Mouse (Mus musculus) CH12.LX (cell line): Measurements from ENCODE around the gene Isyna1. TPM values are rescaled to one million over a fixed set of nuclear protein-coding genes. Genes with fewer than 3 reads are reported as not detected.
A peak's percentile ranks its signal among the peaks of the same experiment; 100 is the strongest.

Source experiments
- DNase-seq: peaks from one replicate; pipeline ENCODE4 v3.0.0-alpha.2; 2013; ENCODE audit errors: extremely low read depth
- H3K27ac ChIP-seq: 2 replicates; pipeline ENCODE4 v1.5.1; 2012; ENCODE audit warnings: low read depth, mild to moderate bottlenecking, control low read depth, moderate library complexity; ENCODE audit not compliant: insufficient read depth
- H3K27me3 ChIP-seq: replicated peaks from 2 replicates; pipeline ENCODE3; 2012; ENCODE audit warnings: inconsistent platforms
- H3K36me3 ChIP-seq, 2 experiments: replicated peaks in 1 of 2; 2 replicates each; pipeline versions ENCODE3 to v1.6.1; 2012; ENCODE audit warnings: inconsistent platforms in 1 of 2, low read length in 1 of 2, mild to moderate bottlenecking in 1 of 2, mixed read lengths in 1 of 2, moderate library complexity in 1 of 2; ENCODE audit not compliant: control insufficient read depth in 1 of 2, insufficient read depth in 1 of 2
- H3K4me1 ChIP-seq, 2 experiments: 2 replicates each; pipeline ENCODE4 v1.6.1; 2012; ENCODE audit warnings: inconsistent platforms in 1 of 2, moderate library complexity in 1 of 2; ENCODE audit not compliant: insufficient read depth in 2 of 2, control insufficient read depth in 1 of 2
- H3K4me2 ChIP-seq: 2 replicates; pipeline ENCODE4 v1.6.1; 2012; ENCODE audit warnings: low read depth, mild to moderate bottlenecking, control low read depth; ENCODE audit not compliant: poor library complexity, insufficient read depth, severe bottlenecking
- H3K4me3 ChIP-seq, 3 experiments: fragments of 150-350 bp in 1 of 3; sonication (generic) in 1 of 3; replicated peaks in 1 of 3; 2 replicates each; pipeline versions ENCODE3 to v1.5.1; 2011 to 2012; ENCODE audit warnings: low read depth in 2 of 3, low read length in 2 of 3, mild to moderate bottlenecking in 2 of 3, moderate library complexity in 2 of 3, control low read depth in 1 of 3, improper control_type of control experiment in 1 of 3, inconsistent platforms in 1 of 3, mixed read lengths in 1 of 3; ENCODE audit not compliant: poor library complexity in 1 of 3
- H3K79me2 ChIP-seq: replicated peaks from 2 replicates; pipeline ENCODE4 v1.6.1; 2012; ENCODE audit warnings: mild to moderate bottlenecking, moderate library complexity; ENCODE audit not compliant: control insufficient read depth, poor library complexity, insufficient read depth, severe bottlenecking; ENCODE audit errors: extremely low read depth
- H3K9ac ChIP-seq: 2 replicates; pipeline ENCODE4 v1.6.1; 2012; ENCODE audit warnings: low read depth, mild to moderate bottlenecking, control low read depth, moderate library complexity; ENCODE audit not compliant: insufficient read depth
- H3K9me3 ChIP-seq: replicated peaks from 2 replicates; pipeline ENCODE3; 2012; ENCODE audit warnings: low read length, inconsistent platforms, mixed read lengths
- BHLHE40 ChIP-seq: IDR thresholded peaks from 2 replicates; pipeline ENCODE4 v1.6.1; 2011; ENCODE audit warnings: mild to moderate bottlenecking, low read depth, low read length, improper control_type of control experiment
- CHD1 ChIP-seq: IDR thresholded peaks from 2 replicates; pipeline ENCODE4 v1.6.1; 2012; ENCODE audit warnings: low read depth, low read length, improper control_type of control experiment, inconsistent platforms
- ELF1 ChIP-seq: IDR thresholded peaks from 2 replicates; pipeline ENCODE4 v1.6.1; 2014; ENCODE audit warnings: low read depth, mild to moderate bottlenecking, inconsistent platforms, low read length, improper control_type of control experiment
- EP300 ChIP-seq: IDR thresholded peaks from 2 replicates; pipeline ENCODE4 v1.6.1; 2011; ENCODE audit warnings: low read length, improper control_type of control experiment
- ETS1 ChIP-seq: conservative IDR thresholded peaks from 2 replicates; pipeline ENCODE4 v1.6.1; 2012; ENCODE audit warnings: low read depth, mild to moderate bottlenecking, inconsistent platforms, low read length, improper control_type of control experiment, moderate library complexity
- HCFC1 ChIP-seq: IDR thresholded peaks from 2 replicates; pipeline ENCODE4 v1.6.1; 2012; ENCODE audit warnings: low read depth, mild to moderate bottlenecking, inconsistent platforms, low read length, improper control_type of control experiment
- JUND ChIP-seq: conservative IDR thresholded peaks from 2 replicates; pipeline ENCODE4 v1.6.1; 2011; ENCODE audit warnings: low read depth, low read length, improper control_type of control experiment
- KAT2A ChIP-seq: IDR thresholded peaks from 2 replicates; pipeline ENCODE4 v1.6.1; 2012; ENCODE audit warnings: low read length, improper control_type of control experiment, inconsistent platforms; ENCODE audit not compliant: insufficient replicate concordance
- MAX ChIP-seq: IDR thresholded peaks from 2 replicates; pipeline ENCODE4 v1.6.1; 2011; ENCODE audit warnings: low read length, improper control_type of control experiment
- MEF2A ChIP-seq: IDR thresholded peaks from 2 replicates; pipeline ENCODE4 v1.6.1; 2014; ENCODE audit warnings: low read depth, mild to moderate bottlenecking, inconsistent platforms, low read length, improper control_type of control experiment, borderline replicate concordance
- NELFE ChIP-seq: IDR thresholded peaks from 2 replicates; pipeline ENCODE4 v1.6.1; 2011; ENCODE audit warnings: low read depth, low read length, improper control_type of control experiment
- NRF1 ChIP-seq: IDR thresholded peaks from 2 replicates; pipeline ENCODE4 v1.6.1; 2014; ENCODE audit warnings: low read depth, mild to moderate bottlenecking, inconsistent platforms, low read length, improper control_type of control experiment, moderate library complexity
- PAX5 ChIP-seq: IDR thresholded peaks from 2 replicates; pipeline ENCODE4 v1.6.1; 2012; ENCODE audit warnings: low read length, inconsistent platforms, mixed read lengths
- RAD21 ChIP-seq: IDR thresholded peaks from 2 replicates; pipeline ENCODE4 v1.6.1; 2011; ENCODE audit warnings: low read depth, mild to moderate bottlenecking, low read length, improper control_type of control experiment, moderate library complexity
- SIN3A ChIP-seq: IDR thresholded peaks from 2 replicates; pipeline ENCODE4 v1.6.1; 2012; ENCODE audit warnings: low read length, improper control_type of control experiment, inconsistent platforms
- SMC3 ChIP-seq: IDR thresholded peaks from 2 replicates; pipeline ENCODE4 v1.6.1; 2011; ENCODE audit warnings: low read depth, low read length, improper control_type of control experiment
- TCF12 ChIP-seq: IDR thresholded peaks from 2 replicates; pipeline ENCODE4 v1.6.1; 2014; ENCODE audit warnings: low read depth, mild to moderate bottlenecking, inconsistent platforms, low read length, improper control_type of control experiment
- USF1 ChIP-seq: IDR thresholded peaks from 2 replicates; pipeline ENCODE4 v1.6.1; 2014; ENCODE audit warnings: low read depth, mild to moderate bottlenecking, inconsistent platforms, low read length, improper control_type of control experiment
- USF2 ChIP-seq: conservative IDR thresholded peaks from 2 replicates; pipeline ENCODE4 v1.6.1; 2011; ENCODE audit warnings: low read depth, low read length, improper control_type of control experiment
- ZC3H11A ChIP-seq: IDR thresholded peaks from 2 replicates; pipeline ENCODE4 v1.6.1; 2012; ENCODE audit warnings: low read depth, mild to moderate bottlenecking, inconsistent platforms, low read length, improper control_type of control experiment
- ZKSCAN1 ChIP-seq: IDR thresholded peaks from 2 replicates; pipeline ENCODE4 v1.6.1; 2012; ENCODE audit warnings: low read depth, inconsistent platforms, low read length, improper control_type of control experiment, borderline replicate concordance
- ZNF384 ChIP-seq: IDR thresholded peaks from 2 replicates; pipeline ENCODE4 v1.6.1; 2012; ENCODE audit warnings: low read depth, low read length, improper control_type of control experiment, inconsistent platforms
- dilution Hi-C: fragments of 300-500 bp; cut with MboI; formaldehyde crosslinking; loops from 2 replicates; pipeline ENCODE4 v1.14.3; 2020; ENCODE audit warnings: low sequenced_read_pairs; ENCODE audit not compliant: extremely low pct_unique_long_range_greater_than_20kb, extremely low pct_ligation_motif_present
- in situ Hi-C: fragments of 300-500 bp; cut with MboI; formaldehyde crosslinking; loops from 3 replicates; pipeline ENCODE4 v1.14.3; 2019; ENCODE audit warnings: low sequenced_read_pairs, low pct_ligation_motif_present, low pct_unique_long_range_greater_than_20kb, mixed read lengths
- polyA plus RNA-seq: library from polyadenylated mRNA; unstranded; fragments of >175 nt; gene quantifications from 2 replicates; pipeline ENCODE4 v1.2.1, GENCODE M21; 2012; ENCODE audit warnings: low read depth; ENCODE audit not compliant: insufficient read length
- total RNA-seq, 2 experiments: library from RNA; depleted of rRNA; stranded (reverse); fragments of 300-350 nt in 1 of 2; fragments of >200 nt in 1 of 2; gene quantifications; 2 replicates each; pipeline ENCODE4 v1.2.3; 2012 to 2014

The Isyna1 gene
- total and polyA plus RNA-seq, 3 experiments: 99.9 to 163 (median 141) TPM

DNA sequence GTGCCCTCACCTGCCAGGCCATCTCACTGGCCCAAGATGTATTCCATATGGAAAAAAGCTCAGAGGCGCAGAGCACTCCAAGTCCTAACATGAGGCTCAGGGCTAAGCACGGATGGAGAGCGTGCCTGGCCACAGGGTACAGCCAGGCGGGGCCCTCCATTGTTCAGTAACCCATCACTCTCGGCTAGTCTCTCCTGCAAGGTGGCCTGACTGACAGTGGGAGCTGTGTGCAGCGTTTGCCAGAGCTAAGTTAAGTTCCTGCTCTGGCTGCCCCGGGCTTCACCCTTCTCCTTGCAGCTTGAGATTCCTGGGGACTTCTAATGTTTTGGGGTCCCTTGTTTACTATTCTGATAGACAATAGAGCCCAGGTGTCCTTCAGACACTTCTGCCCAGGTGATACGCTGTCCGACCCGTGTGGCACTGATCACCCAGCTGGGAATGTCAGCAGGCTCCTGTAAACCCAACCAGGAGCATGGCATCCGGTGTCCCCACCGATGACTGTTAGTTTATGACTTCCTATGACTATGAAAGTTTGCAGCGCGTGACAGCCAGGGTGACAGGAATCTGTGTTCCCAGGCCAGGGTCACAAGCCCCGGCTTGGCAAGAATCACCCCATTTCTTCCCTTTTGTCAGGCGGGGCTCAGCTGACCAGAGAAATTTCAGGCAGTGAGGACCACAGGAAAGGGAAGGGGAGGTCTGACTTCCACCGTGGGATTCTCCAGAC is 51.5 kb downstream of the Isyna1 start:
- Histone ChIP-seq H3K27ac (no peak overlapping the region), H3K9me3 (no peaks in the 10 kb centered on the region), H3K27me3 (no peaks in the 10 kb centered on the region), H3K36me3 (peaks cover 14 to 33% of the 10 kb centered on the region in 2 experiments), H3K79me2 (no peaks in the 10 kb centered on the region), H3K9ac (no peak overlapping the region), H3K4me3 (no peak overlapping the region), H3K4me1 (peaks cover 39 to 63% of the 10 kb centered on the region in 2 experiments), H3K4me2 (no peak overlapping the region)
- no peak for TF ChIP-seq RAD21
- no peak for TF ChIP-seq MEF2A
- no peak for TF ChIP-seq USF1
- in situ Hi-C loops: loop anchor here (5.0 kb wide), 1 partner anchor 33 kb away; no protein-coding TSS in a partner anchor
- dilution Hi-C loops: no loop called here
- no peak for DNase-seq

DNA sequence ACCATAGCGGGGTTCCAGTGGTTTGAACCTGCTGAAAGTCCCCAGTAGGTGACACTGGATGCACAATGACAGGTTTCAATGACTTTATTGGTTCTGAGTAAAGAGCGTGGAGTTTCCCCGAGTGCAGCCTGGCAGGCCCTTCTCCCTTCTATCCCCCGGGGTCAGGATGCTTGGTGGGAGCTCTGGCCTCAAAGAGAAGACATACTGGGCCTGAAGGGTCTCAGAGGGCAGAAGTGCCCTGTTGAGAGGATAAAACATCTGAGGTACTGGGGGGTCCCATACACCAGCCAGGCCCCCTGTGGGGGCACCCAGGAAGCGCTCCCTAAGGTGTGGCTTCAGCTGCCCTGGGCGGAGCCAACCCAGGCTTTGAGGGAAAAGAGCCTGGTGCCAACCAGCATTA is 52.2 kb downstream of the Isyna1 start:
- H3K79me2 ChIP-seq: no peaks in the 10 kb centered on the region
- no peak overlapping the region for H3K27ac ChIP-seq
- peak overlapping the region; percentile 29 for H3K9ac ChIP-seq
- DNase-seq: no peak
- TF ChIP-seq EP300 (no peak), HCFC1 (no peak), PAX5 (no peak), JUND (no peak), USF2 (no peak), NRF1 (no peak), SMC3 (no peak), SIN3A (no peak), TCF12 (no peak), BHLHE40 (no peak), CHD1 (no peak), ZC3H11A (no peak), KAT2A (no peak), ZNF384 (no peak), ELF1 (no peak), ETS1 (no peak), ZKSCAN1 (no peak), NELFE (no peak), MAX (no peak)
- in situ Hi-C loops (loop anchor here (5.0 kb wide), 1 partner anchor 34 kb away; no protein-coding TSS in a partner anchor), dilution Hi-C loops (no loop called here)
- H3K36me3 ChIP-seq: peaks cover 18 to 40% of the 10 kb centered on the region in 2 experiments
- peaks cover 39 to 62% of the 10 kb centered on the region in 2 experiments for H3K4me1 ChIP-seq
- H3K4me2 ChIP-seq: no peak overlapping the region
- H3K27me3 ChIP-seq: no peaks in the 10 kb centered on the region
- no peak overlapping the region for H3K4me3 ChIP-seq
- no peaks in the 10 kb centered on the region for H3K9me3 ChIP-seq
